Mouse (Mus musculus) embryonic fibroblast, embryonic 13.5 days (primary cell): ENCODE measurements around the gene Cnn3. TPM values are rescaled to one million over a fixed set of nuclear protein-coding genes. Genes with fewer than 3 reads are reported as not detected.

Source experiments
- H3K27ac ChIP-seq: 2 replicates; pipeline ENCODE4 v1.5.1; 2012; ENCODE audit warnings: low read length, control low read depth, inconsistent platforms; ENCODE audit not compliant: insufficient read depth
- H3K4me1 ChIP-seq: 2 replicates; pipeline ENCODE4 v1.6.1; 2011; ENCODE audit warnings: low read length; ENCODE audit not compliant: control insufficient read depth, insufficient read depth
- H3K4me3 ChIP-seq: 2 replicates; pipeline ENCODE4 v1.5.1; 2011; ENCODE audit warnings: mild to moderate bottlenecking, control low read depth, low read length; ENCODE audit not compliant: insufficient read depth
- CTCF ChIP-seq: IDR thresholded peaks from 2 replicates; pipeline ENCODE4 v1.5.1; 2011; ENCODE audit warnings: mild to moderate bottlenecking, control low read depth, low read length, moderate library complexity, borderline replicate concordance; ENCODE audit not compliant: insufficient read depth
- POLR2A ChIP-seq: IDR thresholded peaks from 2 replicates; pipeline ENCODE4 v1.6.1; 2011; ENCODE audit warnings: low read depth, mild to moderate bottlenecking, control low read depth, low read length, moderate library complexity
- polyA plus RNA-seq: library from polyadenylated mRNA; stranded (reverse); fragments of >200 nt; gene quantifications from 2 replicates; pipeline ENCODE4 v1.2.4, GENCODE M21; 2011; ENCODE audit warnings: low read depth; ENCODE audit not compliant: missing spikeins, insufficient read length

Cnn3 gene
- polyA plus RNA-seq, 1 experiment: 720 TPM

DNA sequence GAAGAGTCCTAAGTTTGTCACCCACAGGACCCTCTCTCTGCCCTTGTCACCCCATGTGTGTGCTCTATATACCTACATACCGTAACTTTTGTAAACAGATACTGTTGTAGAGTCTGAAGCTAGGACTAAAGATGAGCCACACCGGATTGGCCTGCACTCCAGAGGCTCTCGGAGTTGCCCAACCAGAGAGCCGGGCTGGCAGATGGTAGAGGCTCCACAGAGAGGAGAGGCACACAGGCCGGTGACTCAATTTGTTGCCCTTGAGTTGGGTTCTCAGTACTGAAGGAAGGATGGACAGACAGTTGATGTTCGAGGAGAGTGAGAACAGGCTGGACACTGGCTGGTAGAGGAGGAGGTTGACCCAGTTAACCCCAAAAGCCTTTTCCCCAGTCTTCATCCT lies 18.1 kb downstream of the Cnn3 start:
- Histone ChIP-seq H3K4me1 (peaks cover 11% of the 10 kb centered on the region), H3K27ac (no peak overlapping the region), H3K4me3 (no peak overlapping the region)

DNA sequence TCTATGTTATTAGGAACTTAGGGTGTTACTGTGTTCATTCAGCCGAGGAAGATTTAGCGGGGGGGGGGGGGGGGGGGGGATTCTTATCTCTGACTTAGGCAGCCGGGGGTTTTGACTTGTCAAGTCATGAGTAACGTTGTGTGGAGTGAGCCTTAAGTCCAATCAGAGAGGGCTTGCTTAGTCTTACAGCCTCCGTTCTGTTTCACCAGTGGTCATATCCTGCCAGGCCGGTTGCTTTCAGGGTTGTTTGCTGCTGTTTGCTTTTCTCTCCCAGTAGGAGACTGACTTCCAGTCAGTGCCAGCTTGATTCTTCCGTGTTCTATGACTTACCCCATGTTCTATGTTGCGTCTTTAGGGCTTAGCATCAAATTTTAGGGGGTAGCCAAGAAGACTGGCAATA lies 20.2 kb downstream of the Cnn3 start:
- Histone ChIP-seq H3K27ac (no peak overlapping the region), H3K4me1 (peaks cover 14% of the 10 kb centered on the region), H3K4me3 (no peak overlapping the region)
- TF ChIP-seq CTCF (no peak), POLR2A (no peak)

More for the DNA sequence above, 18.1 kb downstream of the Cnn3 start:
- TF ChIP-seq CTCF (no peak), POLR2A (no peak)

- Histone ChIP-seq H3K4me3 (no peak overlapping the region), H3K4me1 (peaks cover 14% of the 10 kb centered on the region), H3K27ac (no peak overlapping the region)
- TF ChIP-seq POLR2A (no peak), CTCF (no peak)
These were observed 21.8 kb downstream of the Cnn3 start for GRCm38 (mm10) chr3:121448029-121448468.

DNA sequence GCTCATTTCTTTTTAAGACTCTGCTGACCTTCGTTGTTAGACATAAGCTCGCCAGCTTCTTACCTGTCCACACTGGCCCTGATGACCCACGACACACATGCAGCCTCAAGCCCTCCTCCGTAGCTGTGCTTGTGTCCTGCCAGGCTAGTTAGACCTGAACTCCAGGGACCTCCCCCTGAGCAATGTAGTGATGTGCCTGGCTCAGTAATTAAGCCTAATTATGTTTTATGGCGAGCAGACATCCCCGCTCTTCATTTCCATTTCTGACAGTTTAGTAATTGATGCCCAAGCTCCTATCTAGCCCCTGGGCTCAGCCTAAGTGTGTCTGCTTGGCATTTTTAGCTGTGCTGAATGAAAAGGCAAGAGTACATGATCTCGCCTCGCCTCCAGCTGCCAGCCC lies 22.3 kb downstream of the Cnn3 start:
- Histone ChIP-seq H3K27ac (no peak overlapping the region), H3K4me1 (peaks cover 12% of the 10 kb centered on the region), H3K4me3 (no peak overlapping the region)
- TF ChIP-seq POLR2A: no peak
- no peak for TF ChIP-seq CTCF

DNA sequence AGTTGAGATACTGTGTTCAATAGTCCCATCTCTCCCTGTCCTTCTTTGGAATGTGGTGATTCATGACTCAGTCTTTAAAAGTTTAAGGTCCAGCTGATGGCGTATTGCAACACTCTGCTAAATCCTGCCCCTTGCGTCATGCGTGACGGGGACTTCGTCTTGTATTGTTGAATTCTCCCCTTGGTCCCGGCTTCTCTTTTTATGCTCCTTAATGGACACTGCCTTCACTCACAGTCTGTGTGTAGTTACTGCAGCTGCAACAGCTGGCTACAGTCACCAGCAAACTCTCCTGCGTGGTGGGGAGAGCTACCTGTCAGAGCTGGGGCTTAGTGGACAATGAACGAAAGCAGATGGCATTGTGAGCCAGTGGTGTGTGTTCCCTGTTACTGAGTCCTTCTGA lies 23.2 kb downstream of the Cnn3 start:
- peak overlapping the region; percentile 32; the same call in 1 of the 2 replicates for H3K27ac ChIP-seq
- TF ChIP-seq POLR2A: no peak
- no peak for TF ChIP-seq CTCF
- H3K4me1 ChIP-seq: peaks cover 9% of the 10 kb centered on the region; the same call in 1 of the 2 replicates
- H3K4me3 ChIP-seq: no peak overlapping the region

DNA sequence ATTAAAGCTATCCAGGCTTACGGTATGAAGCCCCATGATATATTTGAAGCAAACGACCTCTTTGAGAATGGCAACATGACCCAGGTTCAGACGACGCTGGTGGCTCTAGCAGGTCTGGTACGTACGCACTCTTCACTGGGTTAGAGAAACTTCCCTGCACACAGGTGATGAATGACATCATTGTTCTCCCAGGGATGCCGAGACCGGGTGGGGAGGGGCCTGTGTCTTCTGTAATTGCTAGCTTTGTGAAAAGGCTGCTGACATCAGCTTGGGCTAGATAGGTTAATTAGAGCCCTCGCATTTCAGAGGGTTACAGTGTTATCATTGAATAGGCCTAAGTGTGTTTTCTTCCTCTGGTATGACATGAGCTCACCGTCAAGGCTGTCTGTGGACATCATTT lies 25.1 kb downstream of the Cnn3 start:
- peaks cover 9% of the 10 kb centered on the region; the same call in 1 of the 2 replicates for H3K4me1 ChIP-seq
- no peak overlapping the region for H3K4me3 ChIP-seq
- H3K27ac ChIP-seq: no peak overlapping the region
- TF ChIP-seq POLR2A (no peak), CTCF (no peak)

DNA sequence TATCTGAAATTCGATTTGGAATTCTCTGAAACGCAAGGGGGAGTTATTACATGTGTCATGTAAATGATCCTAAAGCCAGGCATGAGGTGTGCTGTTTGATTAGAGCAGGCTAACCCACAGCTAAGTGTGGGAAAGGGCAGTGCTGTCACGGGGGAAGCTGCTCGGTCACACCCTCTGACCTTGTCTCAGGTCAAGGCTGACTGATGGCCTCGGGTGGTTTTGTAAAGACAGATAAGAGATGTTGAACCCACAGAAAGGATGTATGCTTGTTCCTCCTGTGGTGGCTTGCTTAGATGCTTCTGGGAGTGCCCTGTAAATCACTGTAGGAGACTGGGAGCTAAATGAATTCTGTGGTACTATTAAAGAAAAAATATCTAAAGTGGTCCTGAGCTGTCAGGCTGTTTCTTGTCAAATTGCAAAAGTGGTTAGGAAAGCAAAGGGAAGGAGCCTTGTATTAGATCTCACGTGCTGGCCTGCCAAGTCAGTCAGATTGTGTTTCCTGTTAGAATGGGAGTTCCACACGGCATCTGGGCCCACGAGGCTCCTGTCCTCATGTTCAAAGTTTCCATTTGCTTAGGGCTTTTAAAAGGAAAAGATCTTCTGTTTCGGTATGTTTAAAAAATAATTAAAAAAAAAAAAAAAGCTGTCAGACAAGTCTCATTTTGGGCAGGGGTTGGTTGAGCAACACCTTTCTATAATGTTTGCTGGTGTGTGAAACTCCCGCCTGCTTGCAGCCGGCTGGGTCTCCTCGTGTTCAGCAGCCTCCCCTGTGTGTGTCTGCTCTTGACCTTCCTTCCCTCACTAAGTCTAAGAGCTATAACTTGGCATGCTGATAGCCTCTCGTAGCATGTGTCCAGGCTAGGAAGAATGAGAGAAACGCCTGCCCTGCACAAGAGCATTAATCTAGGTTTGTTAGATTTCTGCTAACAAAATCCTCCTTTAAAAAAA lies 32.5 kb downstream of the Cnn3 start:
- no peak overlapping the region for H3K4me3 ChIP-seq
- no peak overlapping the region for H3K27ac ChIP-seq
- TF ChIP-seq POLR2A (no peak), CTCF (no peak)

GRCm38 (mm10) chr3:121460473-121461193 lies 34.3 kb downstream of the Cnn3 start:
- TF ChIP-seq CTCF: no peak
- no peak for TF ChIP-seq POLR2A
- H3K4me1 ChIP-seq: 0 out of 2 replicates have a peak, but pooled peaks cover 3% of the 10 kb centered on the region
- H3K27ac ChIP-seq: no peak overlapping the region
- H3K4me3 ChIP-seq: no peak overlapping the region

More for the DNA sequence above, 32.5 kb downstream of the Cnn3 start:
- no peaks in the 10 kb centered on the region for H3K4me1 ChIP-seq

GRCm38 (mm10) chr3:121461477-121461876 lies 35.2 kb downstream of the Cnn3 start:
- H3K4me1 ChIP-seq: 0 out of 2 replicates have a peak, but pooled peaks cover 3% of the 10 kb centered on the region
- H3K27ac ChIP-seq: no peak overlapping the region
- no peak overlapping the region for H3K4me3 ChIP-seq
- TF ChIP-seq POLR2A (no peak), CTCF (no peak)
